Mouse (Mus musculus) intestine, postnatal 0 days (tissue): ENCODE data around the gene Zfp367. TPM values are rescaled to one million over a fixed set of nuclear protein-coding genes. Genes with fewer than 3 reads are reported as not detected.
A peak's percentile ranks its signal among the peaks of the same experiment; 100 is the strongest.

Experiments used
- ATAC-seq: fragments of 200-750 bp; cut with Nextera tagmentation; 2 replicates; pipeline ENCODE4 v1.8.0; 2017; ENCODE audit warnings: mild to moderate bottlenecking, moderate TSS enrichment, moderate library complexity
- H3K27ac ChIP-seq: fragments of 300-500 bp; sonication (generic); 2 replicates; pipeline ENCODE4 v1.5.1; 2014; ENCODE audit warnings: mild to moderate bottlenecking, low read depth, low read length, moderate library complexity
- H3K27me3 ChIP-seq: fragments of 300-500 bp; sonication (generic); replicated peaks from 2 replicates; pipeline ENCODE4 v1.6.1; 2014; ENCODE audit warnings: low read length, mixed read lengths; ENCODE audit not compliant: control insufficient read depth, insufficient read depth
- H3K36me3 ChIP-seq: fragments of 300-500 bp; sonication (generic); 2 replicates; pipeline ENCODE4 v1.6.1; 2014; ENCODE audit warnings: mild to moderate bottlenecking, moderate library complexity; ENCODE audit not compliant: control insufficient read depth, insufficient read depth
- H3K4me1 ChIP-seq: fragments of 300-500 bp; sonication (generic); replicated peaks from 2 replicates; pipeline ENCODE4 v1.6.1; 2014; ENCODE audit warnings: antibody characterized with exemption, low read length, mixed read lengths; ENCODE audit not compliant: control insufficient read depth, insufficient read depth
- H3K4me2 ChIP-seq: fragments of 300-500 bp; sonication (generic); replicated peaks from 2 replicates; pipeline ENCODE4 v1.6.1; 2014; ENCODE audit warnings: low read depth, mild to moderate bottlenecking, moderate library complexity
- H3K4me3 ChIP-seq: fragments of 300-500 bp; sonication (generic); 2 replicates; pipeline ENCODE4 v1.5.1; 2014; ENCODE audit warnings: low read depth, low read length
- H3K9ac ChIP-seq: fragments of 300-500 bp; sonication (generic); 2 replicates; pipeline ENCODE4 v1.6.1; 2014; ENCODE audit warnings: mild to moderate bottlenecking, low read depth, low read length
- H3K9me3 ChIP-seq: fragments of 300-500 bp; sonication (generic); 2 replicates; pipeline ENCODE4 v1.6.1; 2016; ENCODE audit warnings: mixed run types; ENCODE audit not compliant: control insufficient read depth
- CTCF ChIP-seq: sonication (generic); IDR thresholded peaks from 2 replicates; pipeline ENCODE4 v1.5.1; 2016; ENCODE audit warnings: low read depth, mild to moderate bottlenecking, control low read depth, antibody characterized with exemption, moderate library complexity
- WGBS: fragments of 180-500 bp; shearing (Covaris S2); extraction: QIAGEN DNeasy Blood & Tissue Kit; methylation state at CpG from one replicate; pipeline ENCODE4 v1.1.7; 2014; 5-methylcytosine and 5-hydroxymethylcytosine counted together
- polyA plus RNA-seq: library from polyadenylated mRNA; unstranded; fragments of >200 nt; fragmentation: Nextera tagmentation; extraction: Ambion mirVana; gene quantifications from 2 replicates; pipeline ENCODE4 v1.2.1, GENCODE M21; 2015

Zfp367 gene
- polyA plus RNA-seq, 1 experiment from 2014 or later = 8.9 TPM

DNA sequence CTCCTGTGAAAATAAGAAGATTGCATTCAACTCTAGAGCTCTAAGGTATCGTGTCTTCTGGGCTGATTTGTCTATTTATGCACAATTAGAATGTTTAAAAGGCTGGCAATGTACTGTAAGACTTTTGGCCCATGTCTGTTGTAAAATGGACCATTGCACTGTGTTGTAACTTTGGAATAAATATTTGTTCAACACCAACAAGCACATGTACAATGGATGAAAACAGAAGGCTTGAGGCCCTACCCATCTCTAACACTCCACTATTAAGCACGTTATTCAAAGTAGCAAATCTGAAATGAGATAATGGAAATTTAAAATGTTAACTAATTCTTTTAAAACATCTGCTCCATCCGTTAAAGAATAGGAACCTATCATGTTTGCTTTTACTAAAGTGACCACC lies 45.9 kb downstream of the Zfp367 start:
- H3K36me3 ChIP-seq = 0 out of 2 replicates have a peak, but pooled peaks cover 5% of the 10 kb centered on the region
- H3K4me3 ChIP-seq = no peak overlapping the region
- H3K9ac ChIP-seq = no peak overlapping the region
- no peak for TF ChIP-seq CTCF
- no peak overlapping the region for H3K27ac ChIP-seq
- no peaks in the 10 kb centered on the region for H3K9me3 ChIP-seq
- H3K4me1 ChIP-seq = 0 out of 2 replicates have a peak, but pooled peaks cover 4% of the 10 kb centered on the region
- no peaks in the 10 kb centered on the region for H3K27me3 ChIP-seq
- ATAC-seq = no peak
- 61% methylated on average over 3 of the region's 3 CpGs for WGBS
- H3K4me2 ChIP-seq = no peak overlapping the region

DNA sequence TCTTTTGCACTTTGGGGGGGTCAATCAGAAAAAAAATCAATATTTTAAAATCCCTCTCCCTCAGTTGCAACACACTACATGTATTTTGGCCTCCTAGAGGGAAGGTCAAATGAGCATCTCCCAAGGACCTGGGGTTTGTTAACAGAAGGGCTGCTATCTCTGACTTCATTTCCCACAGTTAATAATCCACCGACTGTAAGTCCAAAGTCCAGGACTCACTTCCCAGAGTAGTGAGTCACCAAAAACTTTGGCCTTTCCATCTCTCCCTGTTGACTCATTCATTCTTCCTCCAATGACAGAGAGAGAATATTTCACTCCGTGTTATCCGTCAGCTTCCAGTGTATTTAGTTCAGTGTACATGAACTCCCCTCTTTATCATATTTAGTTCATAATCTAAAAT lies 47.3 kb downstream of the Zfp367 start:
- no peak overlapping the region for H3K4me2 ChIP-seq
- 0 out of 2 replicates have a peak, but pooled peaks cover 4% of the 10 kb centered on the region for H3K4me1 ChIP-seq
- H3K36me3 ChIP-seq = 0 out of 2 replicates have a peak, but pooled peaks cover 4% of the 10 kb centered on the region
- peak; percentile 91 for ATAC-seq
- no peak for TF ChIP-seq CTCF
- no peak overlapping the region for H3K9ac ChIP-seq
- no peak overlapping the region for H3K27ac ChIP-seq
- WGBS = 29% methylated on average over 3 of the region's 3 CpGs
- H3K9me3 ChIP-seq = no peaks in the 10 kb centered on the region
- H3K4me3 ChIP-seq = no peak overlapping the region
- no peaks in the 10 kb centered on the region for H3K27me3 ChIP-seq

DNA sequence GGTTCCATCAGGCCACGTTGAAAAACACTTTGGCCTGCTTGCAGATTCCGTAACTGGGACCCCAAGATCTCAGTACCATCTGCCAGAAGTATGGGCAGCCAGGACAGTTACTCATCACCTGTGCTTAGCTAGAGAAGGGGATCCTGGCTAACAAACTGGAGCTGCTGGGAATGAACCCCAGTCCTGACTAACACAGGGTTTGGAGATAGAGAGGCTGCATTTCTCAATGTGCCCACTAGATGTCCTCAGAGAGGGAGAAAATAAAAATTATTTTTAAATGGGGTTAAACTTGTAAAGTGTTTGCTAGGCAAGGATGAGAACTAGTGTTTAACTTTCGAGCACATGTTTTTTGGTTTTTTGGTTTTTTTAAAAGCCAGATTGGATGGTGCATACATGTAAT lies 52.8 kb downstream of the Zfp367 start:
- H3K9me3 ChIP-seq = no peaks in the 10 kb centered on the region
- H3K9ac ChIP-seq = no peak overlapping the region
- H3K27me3 ChIP-seq = no peaks in the 10 kb centered on the region
- peak; percentile 74 for TF ChIP-seq CTCF
- no peak overlapping the region for H3K4me3 ChIP-seq
- no peak for ATAC-seq
- 64% methylated on average over 3 of the region's 3 CpGs for WGBS
- no peak overlapping the region for H3K27ac ChIP-seq
- H3K4me2 ChIP-seq = no peak overlapping the region
- H3K36me3 ChIP-seq = 0 out of 2 replicates have a peak, but pooled peaks cover 3% of the 10 kb centered on the region
- H3K4me1 ChIP-seq = no peaks in the 10 kb centered on the region

DNA sequence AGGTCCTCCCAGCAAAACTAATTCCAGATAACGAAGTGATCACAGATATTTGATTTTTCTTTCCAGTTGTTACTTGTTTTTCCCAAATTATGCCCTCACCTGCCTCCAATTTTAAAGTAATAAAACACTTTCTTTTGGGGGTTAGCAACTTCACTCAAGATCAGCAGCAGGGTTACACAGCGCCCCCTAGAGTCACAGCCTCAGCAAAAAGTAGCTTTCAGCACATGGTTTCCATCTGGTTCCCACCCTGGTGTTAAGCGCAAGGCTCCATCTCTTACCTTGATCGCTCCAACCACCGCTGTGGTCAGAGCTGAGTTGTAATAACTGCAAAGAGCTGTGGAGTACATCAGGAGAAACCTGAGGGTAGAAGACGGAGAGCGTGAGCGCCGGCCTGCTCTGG lies 54.0 kb downstream of the Zfp367 start:
- no peak overlapping the region for H3K27ac ChIP-seq
- no peak overlapping the region for H3K4me2 ChIP-seq
- 76% methylated on average over 9 of the region's 9 CpGs for WGBS
- 0 out of 2 replicates have a peak, but pooled peaks cover 3% of the 10 kb centered on the region for H3K36me3 ChIP-seq
- H3K9me3 ChIP-seq = no peaks in the 10 kb centered on the region
- H3K27me3 ChIP-seq = no peaks in the 10 kb centered on the region
- peak; percentile 67 for TF ChIP-seq CTCF
- H3K4me3 ChIP-seq = no peak overlapping the region
- no peak overlapping the region for H3K9ac ChIP-seq
- no peak for ATAC-seq
- no peaks in the 10 kb centered on the region for H3K4me1 ChIP-seq

DNA sequence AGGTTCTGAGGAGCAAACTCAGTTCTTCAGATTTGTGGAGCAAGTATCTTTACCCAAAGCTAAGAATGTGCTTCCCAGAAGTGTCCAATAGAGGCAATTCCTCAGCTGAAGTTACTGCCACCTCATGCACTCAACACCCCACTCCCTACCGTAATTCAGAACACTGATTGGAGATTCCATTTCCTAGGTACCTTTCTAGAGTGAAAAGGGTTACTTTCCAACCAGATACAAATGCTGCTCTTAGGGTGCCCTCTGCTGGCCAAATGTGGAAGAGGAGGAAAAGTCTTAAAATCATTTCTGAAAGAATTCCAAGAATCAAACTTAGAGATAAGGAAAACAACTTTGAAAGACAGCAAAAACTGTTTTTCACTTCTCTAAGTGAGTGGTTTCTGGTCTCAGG lies 59.7 kb downstream of the Zfp367 start:
- Histone ChIP-seq H3K9ac (no peak overlapping the region), H3K36me3 (no peaks in the 10 kb centered on the region), H3K27ac (no peak overlapping the region), H3K4me3 (no peak overlapping the region), H3K4me2 (no peak overlapping the region), H3K27me3 (no peaks in the 10 kb centered on the region), H3K9me3 (no peaks in the 10 kb centered on the region), H3K4me1 (no peaks in the 10 kb centered on the region)
- no peak for ATAC-seq
- WGBS = 0% methylated on average over 1 of the region's 1 CpGs
- peak; percentile 91 for TF ChIP-seq CTCF

DNA sequence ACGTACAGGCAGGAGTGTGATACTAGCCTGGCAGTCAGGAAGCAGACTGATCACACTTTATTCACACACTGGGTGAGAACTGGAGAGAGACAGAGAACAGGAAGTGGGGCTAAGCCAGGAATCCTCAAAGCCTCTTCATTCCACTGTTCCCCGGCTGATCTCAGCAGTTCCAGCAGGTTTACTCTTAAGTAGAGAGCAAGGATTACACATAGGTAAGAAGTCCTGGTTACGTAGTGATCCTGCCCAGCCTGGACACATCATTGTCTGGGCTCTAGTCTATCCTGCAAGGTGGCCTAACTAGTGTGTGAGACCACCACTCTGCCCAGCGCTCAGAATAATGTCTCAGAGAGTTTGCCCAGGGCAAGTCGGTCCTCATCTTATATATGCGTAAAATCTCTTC lies 60.2 kb downstream of the Zfp367 start:
- Histone ChIP-seq H3K36me3 (no peaks in the 10 kb centered on the region), H3K4me2 (no peak overlapping the region), H3K27me3 (no peaks in the 10 kb centered on the region), H3K4me3 (no peak overlapping the region), H3K9me3 (no peaks in the 10 kb centered on the region), H3K27ac (no peak overlapping the region), H3K9ac (no peak overlapping the region), H3K4me1 (no peaks in the 10 kb centered on the region)
- no peak for TF ChIP-seq CTCF
- no peak for ATAC-seq
- 64% methylated on average over 6 of the region's 6 CpGs for WGBS

DNA sequence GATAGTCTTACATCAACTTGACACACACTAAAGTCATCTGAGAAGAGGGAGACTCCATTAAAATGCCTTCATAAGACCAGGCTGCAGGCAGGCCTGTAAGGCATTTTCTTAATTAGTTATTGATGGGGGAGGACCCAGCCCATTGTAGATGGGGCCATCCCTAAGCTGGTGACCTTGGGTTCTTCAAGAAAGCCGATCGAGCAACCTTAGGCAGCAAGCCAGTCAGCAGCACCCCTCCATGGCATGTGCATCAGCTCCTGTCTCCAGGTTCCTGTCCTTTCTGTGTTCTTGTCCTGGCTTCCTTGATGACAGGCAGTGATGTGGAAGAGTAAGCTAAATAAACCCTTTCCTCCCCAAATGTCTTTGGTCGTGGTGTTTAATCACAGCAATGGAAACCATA lies 60.9 kb downstream of the Zfp367 start:
- no peak overlapping the region for H3K27ac ChIP-seq
- H3K27me3 ChIP-seq = no peaks in the 10 kb centered on the region
- WGBS = 70% methylated on average over 3 of the region's 3 CpGs
- no peak for ATAC-seq
- H3K4me3 ChIP-seq = no peak overlapping the region
- H3K4me2 ChIP-seq = no peak overlapping the region
- H3K9me3 ChIP-seq = no peaks in the 10 kb centered on the region
- no peaks in the 10 kb centered on the region for H3K4me1 ChIP-seq
- TF ChIP-seq CTCF = no peak
- H3K9ac ChIP-seq = no peak overlapping the region
- no peaks in the 10 kb centered on the region for H3K36me3 ChIP-seq
